Mouse (Mus musculus) adrenal gland, postnatal 10 days (tissue): Measurements from ENCODE around the gene Sema4d. TPM values are rescaled to one million over a fixed set of nuclear protein-coding genes. Genes with fewer than 3 reads are reported as not detected.

Source experiments
- DNase-seq: peaks from one replicate; pipeline ENCODE4 v3.0.0; 2021; ENCODE audit warnings: mixed read lengths
- microRNA-seq: library from miRNA; unstranded; fragments of <30 nt; microRNA quantifications from one replicate; pipeline ENCODE4 v1.2.0, GENCODE M21; 2021
- total RNA-seq, 2 experiments: library from RNA; stranded (reverse); gene quantifications; 2 replicates each; pipeline ENCODE4 v1.2.3; 2021

The Sema4d gene
- total RNA-seq, 2 experiments from 2014 or later, result 13.9 to 25.4 TPM

GRCm38 (mm10) chr13:51641424-51641823 is 152.1 kb downstream of the Sema4d start:
- no peak for DNase-seq

GRCm38 (mm10) chr13:51638958-51639357 is 154.6 kb downstream of the Sema4d start:
- no peak for DNase-seq

Small RNA genes lying within 50 kb of the gene (microRNA-seq; reads per million reads assigned to microRNA genes)
- not detected for gene Gm23566

Other genes starting within 250 kb of the Sema4d start
- gene Shc3, start 224.3 kb downstream of the Sema4d start, total RNA-seq, result 1 to 10 TPM; 1.4 to 4.5 TPM
- 10 to 100 TPM; 35.6 to 40.6 TPM for gene Cks2, start 148.5 kb downstream of the Sema4d start, total RNA-seq
- 10 to 100 TPM; 17.7 to 20.2 TPM for gene Secisbp2, start 142.1 kb downstream of the Sema4d start, total RNA-seq
- gene Gadd45g, start 52.9 kb upstream of the Sema4d start, total RNA-seq, result 10 to 100 TPM; 28.4 to 87.1 TPM